Mouse (Mus musculus): ENCODE data around the gene Pik3r2. TPM values are rescaled to one million over a fixed set of nuclear protein-coding genes. Genes with fewer than 3 reads are reported as not detected.

Gene Pik3r2
- polyA plus RNA-seq, 1 experiment from 2014 or later, result 14.7 TPM

- no peaks in the 10 kb centered on the region for H3K9me3 ChIP-seq (replicated peaks)
Observed at GRCm38 (mm10) chr8:70747211-70747890, 29.2 kb downstream of the Pik3r2 start.

GRCm38 (mm10) chr8:70746676-70747075 is 29.8 kb downstream of the Pik3r2 start:
- no peak overlapping the region for H3K4me3 ChIP-seq (replicated peaks)
- peaks cover 23% of the 10 kb centered on the region for H3K4me1 ChIP-seq (replicated peaks)
- ATAC-seq (ENCODE audit: insufficient read depth), result no peak
- no peaks in the 10 kb centered on the region for H3K36me3 ChIP-seq (replicated peaks)
- no peaks in the 10 kb centered on the region for H3K9me3 ChIP-seq (replicated peaks)
- no peak overlapping the region for H3K9ac ChIP-seq
- H3K27me3 ChIP-seq, result peaks cover 83% of the 10 kb centered on the region
- H3K27ac ChIP-seq (replicated peaks), result no peak overlapping the region
- WGBS (ENCODE audit: insufficient replicate concordance), result 72% methylated on average over 9 of the region's 9 CpGs
- no peak overlapping the region for H3K4me2 ChIP-seq

More at GRCm38 (mm10) chr8:70747211-70747890, 29.2 kb downstream of the Pik3r2 start:
- 74% methylated on average over 18 of the region's 18 CpGs for WGBS (ENCODE audit: insufficient replicate concordance)
- Histone ChIP-seq H3K27me3 (peaks cover 76% of the 10 kb centered on the region), H3K27ac (replicated peaks) (no peak overlapping the region), H3K4me2 (no peak overlapping the region), H3K9ac (no peak overlapping the region), H3K4me3 (replicated peaks) (no peak overlapping the region), H3K4me1 (replicated peaks) (peaks cover 26% of the 10 kb centered on the region), H3K36me3 (replicated peaks) (no peaks in the 10 kb centered on the region)
- no peak for ATAC-seq (ENCODE audit: insufficient read depth)

- no peaks in the 10 kb centered on the region for H3K36me3 ChIP-seq (replicated peaks)
- ATAC-seq (ENCODE audit: insufficient read depth), result no peak
- no peak overlapping the region for H3K9ac ChIP-seq
- H3K4me2 ChIP-seq, result no peak overlapping the region
- no peak overlapping the region for H3K27ac ChIP-seq (replicated peaks)
- H3K4me3 ChIP-seq (replicated peaks), result no peak overlapping the region
- H3K9me3 ChIP-seq (replicated peaks), result no peaks in the 10 kb centered on the region
- peaks cover 23% of the 10 kb centered on the region for H3K4me1 ChIP-seq (replicated peaks)
- peaks cover 92% of the 10 kb centered on the region for H3K27me3 ChIP-seq
- WGBS (ENCODE audit: insufficient replicate concordance), result 52% methylated on average over 19 of the region's 19 CpGs
Observed at GRCm38 (mm10) chr8:70745691-70746220, 30.8 kb downstream of the Pik3r2 start.

GRCm38 (mm10) chr8:70744806-70745205 is 31.7 kb downstream of the Pik3r2 start:
- H3K4me2 ChIP-seq, result 0 out of 2 replicates have a peak overlapping the region, but pooled peaks have one; percentile 53
- no peak for ATAC-seq (ENCODE audit: insufficient read depth)

GRCm38 (mm10) chr8:70743656-70744590 is 32.6 kb downstream of the Pik3r2 start:
- peak overlapping the region; percentile 33 for H3K4me3 ChIP-seq (replicated peaks)
- H3K27ac ChIP-seq (replicated peaks), result no peak overlapping the region
- H3K9me3 ChIP-seq (replicated peaks), result no peaks in the 10 kb centered on the region
- 4% methylated on average over 48 of the region's 48 CpGs for WGBS (ENCODE audit: insufficient replicate concordance)
- H3K27me3 ChIP-seq, result peaks cover 96% of the 10 kb centered on the region
- peak overlapping the region; percentile 53 for H3K4me2 ChIP-seq
- ATAC-seq (ENCODE audit: insufficient read depth), result 0 out of 2 replicates have a peak, but pooled peaks have one; percentile 12
- H3K9ac ChIP-seq, result no peak overlapping the region; the same call in 1 of the 2 replicates
- H3K36me3 ChIP-seq (replicated peaks), result no peaks in the 10 kb centered on the region
- H3K4me1 ChIP-seq (replicated peaks), result peaks cover 23% of the 10 kb centered on the region

More at GRCm38 (mm10) chr8:70744806-70745205, 31.7 kb downstream of the Pik3r2 start:
- no peak overlapping the region for H3K9ac ChIP-seq
- 30% methylated on average over 11 of the region's 11 CpGs for WGBS (ENCODE audit: insufficient replicate concordance)
- peaks cover 23% of the 10 kb centered on the region for H3K4me1 ChIP-seq (replicated peaks)
- no peaks in the 10 kb centered on the region for H3K36me3 ChIP-seq (replicated peaks)
- H3K27ac ChIP-seq (replicated peaks), result no peak overlapping the region
- H3K4me3 ChIP-seq (replicated peaks), result no peak overlapping the region
- no peaks in the 10 kb centered on the region for H3K9me3 ChIP-seq (replicated peaks)
- peaks cover 100% of the 10 kb centered on the region for H3K27me3 ChIP-seq

- H3K9ac ChIP-seq, result no peak overlapping the region
- H3K27me3 ChIP-seq, result peaks cover 95% of the 10 kb centered on the region
- H3K4me3 ChIP-seq (replicated peaks), result no peak overlapping the region
- 3% methylated on average over 38 of the region's 38 CpGs for WGBS (ENCODE audit: insufficient replicate concordance)
- H3K36me3 ChIP-seq (replicated peaks), result no peaks in the 10 kb centered on the region
- ATAC-seq (ENCODE audit: insufficient read depth), result no peak; the same call in 1 of the 2 replicates
- H3K9me3 ChIP-seq (replicated peaks), result no peaks in the 10 kb centered on the region
- H3K4me2 ChIP-seq, result peak overlapping the region; percentile 53
- no peak overlapping the region for H3K27ac ChIP-seq (replicated peaks)
- peaks cover 25% of the 10 kb centered on the region for H3K4me1 ChIP-seq (replicated peaks)
Observed at GRCm38 (mm10) chr8:70742981-70743655, 33.4 kb downstream of the Pik3r2 start.

- H3K27me3 ChIP-seq, result peaks cover 95% of the 10 kb centered on the region
- no peak overlapping the region for H3K27ac ChIP-seq (replicated peaks)
- no peak overlapping the region for H3K4me3 ChIP-seq (replicated peaks)
- H3K9me3 ChIP-seq (replicated peaks), result no peaks in the 10 kb centered on the region
- H3K36me3 ChIP-seq (replicated peaks), result no peaks in the 10 kb centered on the region
- no peak overlapping the region for H3K4me2 ChIP-seq
- peaks cover 25% of the 10 kb centered on the region for H3K4me1 ChIP-seq (replicated peaks)
- no peak for ATAC-seq (ENCODE audit: insufficient read depth)
- WGBS (ENCODE audit: insufficient replicate concordance), result 50% methylated on average over 11 of the region's 11 CpGs
- H3K9ac ChIP-seq, result no peak overlapping the region
Observed at GRCm38 (mm10) chr8:70742176-70742575, 34.3 kb downstream of the Pik3r2 start.

GRCm38 (mm10) chr8:70741661-70742060 is 34.9 kb downstream of the Pik3r2 start:
- ATAC-seq (ENCODE audit: insufficient read depth), result no peak
- 48% methylated on average over 5 of the region's 5 CpGs for WGBS (ENCODE audit: insufficient replicate concordance)
- Histone ChIP-seq H3K36me3 (replicated peaks) (no peaks in the 10 kb centered on the region), H3K4me1 (replicated peaks) (peaks cover 25% of the 10 kb centered on the region), H3K27ac (replicated peaks) (no peak overlapping the region), H3K9ac (no peak overlapping the region), H3K27me3 (peaks cover 92% of the 10 kb centered on the region), H3K4me2 (no peak overlapping the region), H3K4me3 (replicated peaks) (no peak overlapping the region), H3K9me3 (replicated peaks) (no peaks in the 10 kb centered on the region)

GRCm38 (mm10) chr8:70738211-70738610 is 38.3 kb downstream of the Pik3r2 start:
- Histone ChIP-seq H3K9me3 (replicated peaks) (no peaks in the 10 kb centered on the region), H3K4me3 (replicated peaks) (no peak overlapping the region), H3K27me3 (peaks cover 61% of the 10 kb centered on the region), H3K27ac (replicated peaks) (no peak overlapping the region), H3K36me3 (replicated peaks) (no peaks in the 10 kb centered on the region), H3K4me2 (no peak overlapping the region), H3K4me1 (replicated peaks) (peaks cover 8% of the 10 kb centered on the region), H3K9ac (no peak overlapping the region)
- 42% methylated on average over 3 of the region's 3 CpGs for WGBS (ENCODE audit: insufficient replicate concordance)
- ATAC-seq (ENCODE audit: insufficient read depth), result no peak

- Histone ChIP-seq H3K9me3 (replicated peaks) (no peaks in the 10 kb centered on the region), H3K36me3 (replicated peaks) (no peaks in the 10 kb centered on the region), H3K4me3 (replicated peaks) (no peak overlapping the region), H3K27ac (replicated peaks) (no peak overlapping the region), H3K4me2 (no peak overlapping the region), H3K9ac (no peak overlapping the region), H3K4me1 (replicated peaks) (0 out of 2 replicates have a peak, but pooled peaks cover 3% of the 10 kb centered on the region), H3K27me3 (peaks cover 58% of the 10 kb centered on the region)
- 47% methylated on average over 5 of the region's 5 CpGs for WGBS (ENCODE audit: insufficient replicate concordance)
- ATAC-seq (ENCODE audit: insufficient read depth), result no peak
Observed at GRCm38 (mm10) chr8:70737705-70738104, 38.8 kb downstream of the Pik3r2 start.

Measured in liver, embryonic 15.5 days (tissue).